Mouse (Mus musculus): ENCODE measurements around the gene Slc22a7.

DNA sequence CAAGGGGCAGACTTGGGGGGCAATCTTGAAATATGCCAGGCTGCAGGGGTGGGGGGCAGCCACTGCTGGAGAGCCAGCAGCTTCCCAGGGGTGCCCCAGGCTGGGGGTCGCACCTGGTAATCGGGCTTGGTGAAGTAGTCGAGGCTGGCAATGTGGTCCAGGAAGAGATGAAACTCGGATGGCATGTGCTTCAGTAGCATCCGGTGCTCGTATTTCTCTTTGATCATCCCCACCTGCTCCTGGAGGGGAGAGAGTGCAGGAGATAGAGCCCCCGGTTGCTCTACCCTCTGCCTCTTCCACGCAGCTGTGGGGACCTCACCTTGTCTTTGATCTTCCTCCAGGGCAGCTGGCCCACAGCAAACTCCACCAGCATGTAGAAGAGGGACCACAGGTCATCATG lies 38.3 kb upstream of the Slc22a7 start:
- TF ChIP-seq CTCF (IDR thresholded peaks at IDR 0.05; ENCODE audit: borderline replicate concordance, insufficient read depth, low read length) (no peak), POLR2A (IDR thresholded peaks at IDR 0.05; ENCODE audit: low read depth, low read length) (no peak)
